Comparison of ENCODE assay signal across 8 mouse cellular contexts in the genomic region with DNA sequence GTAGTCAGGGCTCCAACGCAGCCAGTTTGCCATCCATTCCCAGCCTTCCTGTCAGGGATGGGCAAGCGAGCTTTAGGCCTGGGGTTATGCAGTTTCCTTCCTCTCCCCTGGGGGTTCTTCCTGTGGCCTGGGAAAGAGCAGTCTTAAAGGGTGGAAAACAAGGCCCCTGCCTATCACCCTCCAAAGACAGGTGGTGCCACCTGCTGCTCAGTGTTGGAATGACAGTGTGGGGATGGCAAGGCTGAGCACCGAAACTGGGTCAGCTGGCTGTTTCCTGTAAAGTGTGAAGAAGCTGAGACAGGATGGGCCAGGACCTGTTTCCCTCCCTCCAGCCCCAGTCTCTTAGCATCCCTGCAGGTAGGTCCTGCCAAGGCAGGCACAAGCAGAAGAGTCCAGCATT. TPM values are rescaled to one million over a fixed set of nuclear protein-coding genes. Genes with fewer than 3 reads are reported as not detected.
DNase-seq lines count a peak whose midpoint lies in the region; ATAC-seq and TF ChIP-seq lines count a peak whose summit lies in the region.

No protein-coding gene starts in this region.

- H3K27me3 ChIP-seq in embryonic facial prominence, embryonic 12.5 days: no peaks in the 10 kb centered on the region
- H3K27me3 ChIP-seq in heart, embryonic 10.5 days (ENCODE audit: insufficient read depth, poor library complexity, severe bottlenecking): no peaks in the 10 kb centered on the region
- H3K27me3 ChIP-seq in kidney, embryonic 15.5 days: no peaks in the 10 kb centered on the region
- H3K27me3 ChIP-seq in liver, adult 2 months (ENCODE audit: control insufficient read depth, insufficient read depth, low read length): no peaks in the 10 kb centered on the region
- no peaks in the 10 kb centered on the region for H3K27me3 ChIP-seq in myocyte (ENCODE audit: control insufficient read depth, insufficient read depth, insufficient read length)

- H3K27ac ChIP-seq in embryonic facial prominence, embryonic 12.5 days: no peak overlapping the region
- peak overlapping the region; percentile 37; the same call in 1 of the 2 replicates for H3K27ac ChIP-seq in heart, embryonic 10.5 days
- H3K27ac ChIP-seq in kidney, embryonic 15.5 days: peak overlapping the region; percentile 72; the same call in 1 of the 2 replicates
- H3K27ac ChIP-seq in liver, adult 2 months (replicated peaks; ENCODE audit: insufficient read depth, low read depth, low read length): no peak overlapping the region

- peaks cover 89% of the 10 kb centered on the region for H3K36me3 ChIP-seq in embryonic facial prominence, embryonic 12.5 days
- H3K36me3 ChIP-seq in heart, embryonic 10.5 days: peaks cover 97% of the 10 kb centered on the region
- H3K36me3 ChIP-seq in kidney, embryonic 15.5 days: peaks cover 95% of the 10 kb centered on the region
- peaks cover 13% of the 10 kb centered on the region; the same call in 1 of the 2 replicates for H3K36me3 ChIP-seq in liver, adult 2 months (ENCODE audit: control insufficient read depth, insufficient read depth, low read length)
- peaks cover 67% of the 10 kb centered on the region for H3K36me3 ChIP-seq in myocyte (ENCODE audit: control insufficient read depth, insufficient read depth)

- no peaks in the 10 kb centered on the region for H3K4me1 ChIP-seq in embryonic facial prominence, embryonic 12.5 days
- H3K4me1 ChIP-seq in heart, embryonic 10.5 days: peaks cover 7% of the 10 kb centered on the region
- peaks cover 6% of the 10 kb centered on the region; the same call in 1 of the 2 replicates for H3K4me1 ChIP-seq in kidney, embryonic 15.5 days
- H3K4me1 ChIP-seq in liver, adult 2 months (ENCODE audit: control insufficient read depth, insufficient read depth, low read length): no peaks in the 10 kb centered on the region

- peak; percentile 80 for DNase-seq in 416B (ENCODE audit: low read depth)
- DNase-seq in adrenal gland, postnatal 36 days: peak; percentile 90 to 92
- peak; percentile 92 for DNase-seq in heart, embryonic 10.5 days (ENCODE audit: low spot score)
- DNase-seq in liver, adult 2 months (ENCODE audit: extremely low read depth, low read depth, low spot score): peak; percentile 35
- DNase-seq in spleen, postnatal 4 days (ENCODE audit: low spot score in 2 of 2): peak; percentile 79 to 92

- WGBS in embryonic facial prominence, embryonic 12.5 days: 20% methylated on average over 3 of the region's 3 CpGs
- WGBS in heart, embryonic 10.5 days: 18% methylated on average over 3 of the region's 3 CpGs
- 17% methylated on average over 3 of the region's 3 CpGs for WGBS in kidney, embryonic 15.5 days
- 39% methylated on average over 3 of the region's 3 CpGs for WGBS in liver, adult 2 months

- no peaks in the 10 kb centered on the region for H3K9me3 ChIP-seq in embryonic facial prominence, embryonic 12.5 days
- no peaks in the 10 kb centered on the region for H3K9me3 ChIP-seq in heart, embryonic 10.5 days
- no peaks in the 10 kb centered on the region for H3K9me3 ChIP-seq in kidney, embryonic 15.5 days (replicated peaks)

- H3K4me2 ChIP-seq in embryonic facial prominence, embryonic 12.5 days (replicated peaks): no peak overlapping the region
- no peak overlapping the region for H3K4me2 ChIP-seq in kidney, embryonic 15.5 days
- no peak overlapping the region for H3K4me2 ChIP-seq in myocyte (ENCODE audit: low read depth)

- H3ac ChIP-seq in myocyte (ENCODE audit: control insufficient read depth, insufficient read length): no peak overlapping the region

- no peak overlapping the region for H3K4me3 ChIP-seq in embryonic facial prominence, embryonic 12.5 days
- no peak overlapping the region for H3K4me3 ChIP-seq in heart, embryonic 10.5 days
- no peak overlapping the region for H3K4me3 ChIP-seq in kidney, embryonic 15.5 days (replicated peaks)
- no peak overlapping the region for H3K4me3 ChIP-seq in liver, adult 2 months (ENCODE audit: insufficient read depth, low read depth, low read length)
- no peak overlapping the region for H3K4me3 ChIP-seq in myocyte

- peak; percentile 22; the same call in 1 of the 2 replicates for ATAC-seq in embryonic facial prominence, embryonic 12.5 days (ENCODE audit: insufficient number of reproducible peaks, insufficient read depth, low FRiP score, low TSS enrichment)
- peak; percentile 57 for ATAC-seq in kidney, embryonic 15.5 days (replicated peaks; ENCODE audit: low FRiP score)

- H3K9ac ChIP-seq in embryonic facial prominence, embryonic 12.5 days: no peak overlapping the region
- H3K9ac ChIP-seq in kidney, embryonic 15.5 days: no peak overlapping the region
- no peak overlapping the region for H3K9ac ChIP-seq in liver, adult 2 months (ENCODE audit: low read depth, low read length)

- peak; percentile 98 for TF ChIP-seq CTCF in liver, adult 2 months (IDR thresholded peaks at IDR 0.05; ENCODE audit: low read depth, low read length)

- no peak for TF ChIP-seq POLR2A in liver, adult 2 months (IDR thresholded peaks at IDR 0.05; ENCODE audit: extremely low read depth, insufficient read depth, low read length)
- TF ChIP-seq POLR2A in myocyte (IDR thresholded peaks at IDR 0.05; ENCODE audit: insufficient read length, low read depth): no peak

- no peaks in the 10 kb centered on the region for H3K79me2 ChIP-seq in liver, adult 2 months (ENCODE audit: control insufficient read depth, insufficient read depth, low read length)
- peaks cover 4% of the 10 kb centered on the region for H3K79me2 ChIP-seq in myocyte (ENCODE audit: control insufficient read depth, insufficient read depth)

TF ChIP-seq in myocyte, 11 proteins besides CTCF, POLR2A, EP300 and RAD21:
- TF ChIP-seq E2F4 (IDR thresholded peaks at IDR 0.05; ENCODE audit: insufficient read depth) (no peak), MAX (IDR thresholded peaks at IDR 0.05; ENCODE audit: low read depth) (no peak), USF1 (IDR thresholded peaks at IDR 0.05; ENCODE audit: low read depth) (no peak), MYOG (IDR thresholded peaks at IDR 0.05; ENCODE audit: control insufficient read depth in 1 of 3, insufficient read depth in 1 of 3, insufficient read length in 2 of 3, low read depth in 2 of 3) (peak in 1 of 3 experiments; percentile 45), TCF12 (IDR thresholded peaks at IDR 0.05; ENCODE audit: insufficient read depth, poor library complexity, severe bottlenecking) (no peak), MYOD1 (IDR thresholded peaks at IDR 0.05; ENCODE audit: control insufficient read depth in 1 of 3, insufficient read length in 2 of 3, low read depth in 2 of 3) (peak in 2 of 3 experiments; percentile 63 to 69), POLR2AphosphoS2 (IDR thresholded peaks at IDR 0.05; ENCODE audit: insufficient read length, low read depth) (peak; percentile 4), REST (IDR thresholded peaks at IDR 0.05; ENCODE audit: insufficient read depth, insufficient read length) (no peak), TCF3 (IDR thresholded peaks at IDR 0.05; ENCODE audit: insufficient read length, low read depth) (no peak), SRF (IDR thresholded peaks at IDR 0.05; ENCODE audit: control insufficient read depth, insufficient read length, low read depth) (no peak), CEBPB (IDR thresholded peaks at IDR 0.05; ENCODE audit: insufficient read depth, poor library complexity, severe bottlenecking) (no peak)

RNA-seq across cellular contexts. Expression of gene Ippk, which starts 39.8 kb away (rescaled TPM):
- 10 to 100 TPM; 33.1 to 49.4 TPM for total RNA-seq in adrenal gland, postnatal 36 days (2021)
- polyA plus RNA-seq in embryonic facial prominence, embryonic 12.5 days (2016; fragmentation: Nextera tagmentation; extraction: Ambion mirVana): 14.0 and 15.8 TPM in 2 replicates
- 15.8 and 18.5 TPM in 2 replicates for polyA plus RNA-seq in heart, embryonic 10.5 days (2016; fragmentation: Nextera tagmentation; extraction: Ambion mirVana)
- polyA plus RNA-seq in kidney, embryonic 15.5 days (2015; fragmentation: Nextera tagmentation; extraction: Ambion mirVana): 16.5 and 17.9 TPM in 2 replicates
- total RNA-seq in liver, adult 2 months (2014; rRNA removed): 5.0 and 5.6 TPM in 2 replicates
- polyA plus RNA-seq in liver, adult 2 months (2012; rRNA removed): 3.2 and 3.9 TPM in 2 replicates
- 4.5 TPM for polyA plus RNA-seq in myocyte (2012; fragmentation: generic; extraction: Trizol)

RNA-seq across cellular contexts. Expression of gene Bicd2, which starts 39.8 kb away (rescaled TPM):
- total RNA-seq in adrenal gland, postnatal 36 days (2021): 10 to 100 TPM; 34.8 to 44.6 TPM
- 42.0 and 42.3 TPM in 2 replicates for polyA plus RNA-seq in embryonic facial prominence, embryonic 12.5 days (2016; fragmentation: Nextera tagmentation; extraction: Ambion mirVana)
- 37.5 and 46.7 TPM in 2 replicates for polyA plus RNA-seq in heart, embryonic 10.5 days (2016; fragmentation: Nextera tagmentation; extraction: Ambion mirVana)
- polyA plus RNA-seq in kidney, embryonic 15.5 days (2015; fragmentation: Nextera tagmentation; extraction: Ambion mirVana): 25.0 and 26.5 TPM in 2 replicates
- total RNA-seq in liver, adult 2 months (2014; rRNA removed): 7.4 and 7.6 TPM in 2 replicates
- polyA plus RNA-seq in liver, adult 2 months (2012; rRNA removed): 6.2 and 8.7 TPM in 2 replicates
- 94.9 TPM for polyA plus RNA-seq in myocyte (2012; fragmentation: generic; extraction: Trizol)

Comparison
In these comparisons a context has a peak if more than half of its experiments do, and no peak if none do; other contexts are left out.
1. DNase-seq: peak in every context shown above with its lines; median percentile 92 in heart, embryonic 10.5 days; 91 in adrenal gland, postnatal 36 days; 86 in spleen, postnatal 4 days; 80 in 416B; 35 in liver, adult 2 months.
2. H3K27ac ChIP-seq: peak in heart, embryonic 10.5 days (single experiment) and kidney, embryonic 15.5 days (single experiment); none in embryonic facial prominence, embryonic 12.5 days (single experiment) and liver, adult 2 months (single experiment).